Mouse (Mus musculus): ENCODE results near the gene Cdc42ep1. TPM values are rescaled to one million over a fixed set of nuclear protein-coding genes. Genes with fewer than 3 reads are reported as not detected.
"Not testable (repeated sequence)": the region's sequence is repeated elsewhere in the genome, so short reads cannot be mapped to it uniquely, and the experiment has no call there.

Gene Cdc42ep1
- polyA plus RNA-seq, 1 experiment from 2014 or later: 41.5 TPM

DNA sequence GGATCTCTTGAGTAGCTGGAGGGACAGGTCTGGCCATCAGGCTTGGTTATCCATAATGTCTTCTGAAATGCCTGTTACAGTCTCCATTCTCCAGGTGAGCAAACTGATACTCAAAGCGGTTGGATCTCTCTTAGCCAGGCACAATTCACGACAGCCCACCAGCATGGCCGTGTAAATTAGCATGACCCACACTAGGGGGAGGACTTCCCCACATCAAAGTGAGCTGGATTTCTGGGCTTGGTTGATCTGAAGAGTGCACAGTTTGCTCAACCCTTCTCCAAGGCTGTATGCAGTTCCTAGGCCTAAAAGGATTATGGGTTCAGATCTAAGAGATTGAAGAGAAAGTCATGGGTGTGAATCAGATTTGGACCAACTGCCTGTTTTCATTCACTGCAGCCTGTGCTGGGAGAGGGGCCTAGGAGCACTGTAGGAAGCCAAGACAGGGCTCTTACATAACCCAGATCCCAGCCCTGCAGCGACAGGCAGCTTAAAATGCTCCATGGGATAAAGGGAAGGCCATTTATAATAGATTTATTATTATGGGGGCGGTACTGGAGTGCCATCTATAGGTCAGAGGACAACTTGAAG, 29.7 kb downstream of the Cdc42ep1 start:
- Histone ChIP-seq H3K36me3 (no peaks in the 10 kb centered on the region), H3K4me3 (replicated peaks) (no peak overlapping the region), H3K9ac (no peak overlapping the region), H3K9me3 (replicated peaks) (no peaks in the 10 kb centered on the region), H3K27me3 (no peaks in the 10 kb centered on the region), H3K4me1 (peaks cover 38% of the 10 kb centered on the region), H3K27ac (replicated peaks) (0 out of 2 replicates have a peak overlapping the region, but pooled peaks have one; percentile 12), H3K4me2 (replicated peaks) (no peak overlapping the region)
- no peak for ATAC-seq (ENCODE audit: insufficient number of reproducible peaks, low FRiP score, low TSS enrichment, low read depth)
- 45% methylated on average over 5 of the region's 5 CpGs for WGBS

GRCm38 (mm10) chr15:78873803-78874435, 31.5 kb downstream of the Cdc42ep1 start:
- H3K4me1 ChIP-seq: peaks cover 40% of the 10 kb centered on the region
- 64% methylated on average over 13 of the region's 13 CpGs for WGBS
- no peak for ATAC-seq (ENCODE audit: insufficient number of reproducible peaks, low FRiP score, low TSS enrichment, low read depth)
- H3K4me3 ChIP-seq (replicated peaks): no peak overlapping the region
- H3K27ac ChIP-seq (replicated peaks): 0 out of 2 replicates have a peak overlapping the region, but pooled peaks have one; percentile 100
- no peak overlapping the region for H3K4me2 ChIP-seq (replicated peaks)
- no peaks in the 10 kb centered on the region for H3K9me3 ChIP-seq (replicated peaks)
- no peak overlapping the region for H3K9ac ChIP-seq
- no peaks in the 10 kb centered on the region for H3K27me3 ChIP-seq
- no peaks in the 10 kb centered on the region for H3K36me3 ChIP-seq

DNA sequence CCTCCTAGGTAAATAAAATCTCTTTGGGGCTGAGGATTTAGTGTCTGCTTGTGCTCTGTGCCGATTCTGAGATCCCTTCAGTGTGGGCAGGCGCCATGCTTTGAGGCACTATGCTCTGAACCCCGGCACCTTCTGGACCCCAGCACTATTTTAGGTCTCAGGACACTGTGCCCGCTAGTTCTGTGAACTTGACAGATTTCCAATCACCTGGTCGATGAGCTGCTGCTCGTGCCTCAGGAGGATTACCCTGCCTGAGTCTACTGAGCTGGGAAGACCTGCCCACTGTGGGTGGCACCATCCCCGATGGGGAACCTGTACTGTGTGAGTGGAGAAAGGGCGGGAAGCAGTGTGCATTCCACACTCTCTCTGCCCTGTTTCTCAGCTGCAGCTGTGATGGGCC, 32.6 kb downstream of the Cdc42ep1 start:
- Histone ChIP-seq H3K4me2 (replicated peaks) (no peak overlapping the region), H3K4me1 (peaks cover 50% of the 10 kb centered on the region)

GRCm38 (mm10) chr15:78875537-78875936, 33.1 kb downstream of the Cdc42ep1 start:
- H3K36me3 ChIP-seq: 0 out of 2 replicates have a peak, but pooled peaks cover 8% of the 10 kb centered on the region
- H3K27ac ChIP-seq (replicated peaks): peak overlapping the region; percentile 100
- peak overlapping the region; percentile 80 for H3K4me2 ChIP-seq (replicated peaks)
- no peaks in the 10 kb centered on the region for H3K27me3 ChIP-seq
- H3K4me1 ChIP-seq: peaks cover 55% of the 10 kb centered on the region
- no peaks in the 10 kb centered on the region for H3K9me3 ChIP-seq (replicated peaks)
- no peak overlapping the region for H3K9ac ChIP-seq
- H3K4me3 ChIP-seq (replicated peaks): peak overlapping the region; percentile 83
- ATAC-seq (ENCODE audit: insufficient number of reproducible peaks, low FRiP score, low TSS enrichment, low read depth): no peak
- 63% methylated on average over 5 of the region's 5 CpGs for WGBS

More for the DNA sequence above, 32.6 kb downstream of the Cdc42ep1 start:
- Histone ChIP-seq H3K9me3 (replicated peaks) (no peaks in the 10 kb centered on the region), H3K36me3 (0 out of 2 replicates have a peak, but pooled peaks cover 2% of the 10 kb centered on the region), H3K4me3 (replicated peaks) (no peak overlapping the region), H3K27me3 (no peaks in the 10 kb centered on the region), H3K9ac (no peak overlapping the region), H3K27ac (replicated peaks) (peak overlapping the region; percentile 100)
- 63% methylated on average over 8 of the region's 8 CpGs for WGBS
- no peak for ATAC-seq (ENCODE audit: insufficient number of reproducible peaks, low FRiP score, low TSS enrichment, low read depth)

- Histone ChIP-seq H3K27me3 (no peaks in the 10 kb centered on the region), H3K9ac (peak overlapping the region; percentile 71), H3K9me3 (replicated peaks) (no peaks in the 10 kb centered on the region), H3K4me1 (peaks cover 58% of the 10 kb centered on the region), H3K36me3 (peaks cover 15% of the 10 kb centered on the region; the same call in 1 of the 2 replicates), H3K4me2 (replicated peaks) (peak overlapping the region; percentile 80), H3K4me3 (replicated peaks) (peak overlapping the region; percentile 83), H3K27ac (replicated peaks) (peak overlapping the region; percentile 100)
- WGBS: 2% methylated on average over 17 of the region's 17 CpGs
- ATAC-seq (ENCODE audit: insufficient number of reproducible peaks, low FRiP score, low TSS enrichment, low read depth): peak; percentile 20
Observed at GRCm38 (mm10) chr15:78876258-78876696, 33.9 kb downstream of the Cdc42ep1 start.

DNA sequence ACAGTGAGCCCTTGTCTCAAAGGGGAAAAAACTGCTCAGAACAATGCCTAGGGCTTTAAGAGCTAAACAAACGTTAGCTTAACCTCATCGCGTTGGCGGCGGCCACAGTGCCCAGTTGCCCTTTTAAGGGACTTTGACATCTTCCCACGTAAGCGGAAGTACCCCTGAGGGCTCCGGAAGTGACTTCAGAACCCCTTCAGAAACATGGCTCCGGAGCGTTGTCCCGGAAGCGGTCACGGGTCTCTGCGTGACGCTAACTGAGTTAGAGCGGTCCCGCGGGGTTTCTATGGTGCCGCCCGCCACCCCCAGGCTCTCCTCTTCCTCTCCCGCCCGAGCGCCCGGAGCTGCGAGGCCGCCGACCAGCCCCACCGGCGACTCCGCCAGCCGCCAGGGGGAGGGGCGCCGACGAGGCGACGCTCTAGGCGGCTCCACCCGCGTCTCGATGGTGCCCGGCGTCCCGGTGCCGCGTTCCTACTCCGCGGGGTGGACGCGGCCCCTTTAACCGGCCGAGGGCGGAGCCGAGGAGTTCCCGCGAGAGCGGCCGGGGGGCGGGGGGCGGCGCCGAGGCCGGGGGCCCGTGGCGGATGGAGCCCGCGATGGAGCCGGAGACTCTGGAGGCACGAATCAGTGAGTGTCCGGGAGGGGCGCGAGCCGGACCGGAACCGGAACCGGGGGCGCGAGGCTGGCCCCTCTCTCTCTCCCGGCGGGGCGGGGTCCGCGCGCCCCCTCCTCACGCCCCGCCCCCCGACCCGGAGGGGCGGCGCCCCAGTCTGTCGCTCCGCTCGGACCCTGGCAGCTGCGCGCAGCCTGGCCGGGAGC, 34.8 kb downstream of the Cdc42ep1 start, which contains the start of gene Gga1:
Gene Gga1, plus strand, starts transcription at position 200 of the 819 bp plus-strand sequence.
- ATAC-seq (ENCODE audit: insufficient number of reproducible peaks, low FRiP score, low TSS enrichment, low read depth): peak; percentile 92
- Histone ChIP-seq H3K9me3 (replicated peaks) (no peaks in the 10 kb centered on the region), H3K36me3 (peaks cover 24% of the 10 kb centered on the region), H3K4me2 (replicated peaks) (peak within 1 kb of the TSS; percentile 80), H3K27me3 (no peaks in the 10 kb centered on the region), H3K27ac (replicated peaks) (peak within 1 kb of the TSS; percentile 100), H3K9ac (peak within 1 kb of the TSS; percentile 71), H3K4me3 (replicated peaks) (peak within 1 kb of the TSS; percentile 83), H3K4me1 (peaks cover 53% of the 10 kb centered on the region)
- WGBS: under 1% methylated on average over 66 of the region's 95 CpGs

DNA sequence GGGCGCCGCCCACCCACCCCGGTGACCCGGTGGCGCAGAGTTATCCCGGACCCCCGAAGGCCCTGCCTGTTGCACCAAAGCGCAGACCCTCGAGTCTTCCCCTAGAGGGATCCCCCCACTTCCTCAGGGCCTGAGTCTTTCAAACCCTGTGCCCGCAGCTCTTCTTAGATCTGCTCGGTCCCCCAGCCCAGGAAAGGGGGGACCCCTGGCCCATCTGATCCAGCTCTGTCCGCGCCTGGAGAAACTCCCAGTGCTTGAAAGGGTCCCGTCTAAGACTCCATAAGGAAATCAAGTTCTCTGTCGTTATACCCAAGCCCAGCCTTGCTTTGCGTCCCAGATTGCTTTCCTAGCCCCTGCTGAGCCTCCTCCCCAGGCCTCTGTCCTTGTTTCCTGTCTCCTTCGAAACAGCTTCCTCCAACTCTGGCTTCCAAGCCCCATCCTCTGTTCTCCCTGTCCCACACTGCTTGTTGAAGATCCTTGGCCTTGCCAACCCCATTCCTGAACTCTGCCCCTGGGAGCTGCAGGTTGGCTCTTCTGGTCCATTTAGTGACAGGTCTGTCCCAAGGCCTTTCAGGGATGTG, 35.5 kb downstream of the Cdc42ep1 start:
- Histone ChIP-seq H3K36me3 (peaks cover 29% of the 10 kb centered on the region), H3K27ac (replicated peaks) (peak overlapping the region; percentile 100), H3K9ac (peak overlapping the region; percentile 71), H3K4me1 (peaks cover 50% of the 10 kb centered on the region), H3K4me2 (replicated peaks) (peak overlapping the region; percentile 80), H3K27me3 (no peaks in the 10 kb centered on the region), H3K4me3 (replicated peaks) (peak overlapping the region; percentile 83), H3K9me3 (replicated peaks) (no peaks in the 10 kb centered on the region)
- WGBS: 0% methylated on average over 17 of the region's 17 CpGs
- no peak for ATAC-seq (ENCODE audit: insufficient number of reproducible peaks, low FRiP score, low TSS enrichment, low read depth)

DNA sequence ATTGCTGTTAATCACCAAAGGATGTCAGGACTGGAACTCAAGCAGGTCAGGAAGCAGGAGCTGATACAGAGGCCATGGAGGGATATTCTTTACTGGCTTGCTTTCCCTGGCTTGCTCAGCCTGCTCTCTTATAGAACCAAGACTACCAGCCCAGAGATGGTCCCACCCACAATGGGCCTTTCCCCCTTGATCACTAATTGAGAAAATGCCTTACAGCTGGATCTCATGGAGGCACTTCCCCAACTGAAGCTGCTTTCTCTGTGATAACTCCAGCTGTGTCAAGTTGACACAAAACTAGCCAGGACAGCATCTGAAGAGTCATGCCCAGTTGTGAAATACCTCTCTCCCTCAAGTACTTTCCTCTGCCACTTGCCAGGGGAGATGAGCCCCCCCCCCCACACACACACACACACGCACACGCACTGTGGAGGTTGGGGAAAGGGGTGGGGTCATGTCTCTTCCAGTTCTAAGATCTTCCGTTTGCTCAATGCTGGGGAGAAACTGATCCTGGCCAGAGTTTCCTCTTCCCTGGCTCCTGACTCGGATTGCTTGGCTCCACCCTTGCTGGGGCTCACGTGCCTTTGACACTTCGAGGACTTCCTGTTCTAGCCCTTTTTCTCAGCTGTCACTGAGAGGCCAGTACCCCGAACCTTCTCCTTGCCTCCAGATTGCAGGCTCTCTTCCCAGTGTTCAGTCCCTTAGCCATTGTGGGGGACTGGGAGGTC, 36.5 kb downstream of the Cdc42ep1 start:
- peaks cover 50% of the 10 kb centered on the region for H3K4me1 ChIP-seq
- peak overlapping the region; percentile 100 for H3K27ac ChIP-seq (replicated peaks)
- H3K9me3 ChIP-seq (replicated peaks); H3K27me3 ChIP-seq; ATAC-seq (ENCODE audit: insufficient number of reproducible peaks, low FRiP score, low TSS enrichment, low read depth); H3K9ac ChIP-seq: not testable (repeated sequence)
- H3K36me3 ChIP-seq: peaks cover 39% of the 10 kb centered on the region
- peak overlapping the region; percentile 80 for H3K4me2 ChIP-seq (replicated peaks)
- WGBS: 16% methylated on average over 7 of the region's 7 CpGs
- H3K4me3 ChIP-seq (replicated peaks): 0 out of 2 replicates have a peak overlapping the region, but pooled peaks have one; percentile 83

DNA sequence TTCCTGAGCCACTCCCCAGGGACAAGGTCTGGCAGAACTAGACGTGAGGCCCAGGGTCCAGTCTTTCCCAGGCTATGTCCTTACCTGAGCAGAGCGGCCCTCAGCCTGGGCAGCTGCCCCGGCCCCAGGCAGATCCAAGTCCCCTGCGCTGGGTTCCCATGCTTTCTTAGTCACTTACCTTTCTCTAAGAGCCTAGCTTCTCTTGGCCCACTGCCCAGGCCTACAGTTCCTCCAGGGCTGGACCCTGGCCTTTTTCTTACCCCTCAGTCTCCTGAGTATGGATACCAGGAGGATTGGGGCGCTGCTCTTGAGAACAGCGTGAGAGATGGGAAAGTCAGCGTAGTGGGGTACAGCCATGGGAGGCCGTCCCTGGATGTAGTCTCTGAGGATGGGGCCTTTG, 38.0 kb downstream of the Cdc42ep1 start:
- 92% methylated on average over 8 of the region's 8 CpGs for WGBS
- H3K9me3 ChIP-seq (replicated peaks): no peaks in the 10 kb centered on the region
- H3K36me3 ChIP-seq: peaks cover 51% of the 10 kb centered on the region
- no peak for ATAC-seq (ENCODE audit: insufficient number of reproducible peaks, low FRiP score, low TSS enrichment, low read depth)
- no peak overlapping the region for H3K27ac ChIP-seq (replicated peaks)
- no peak overlapping the region; the same call in 1 of the 2 replicates for H3K9ac ChIP-seq
- no peaks in the 10 kb centered on the region for H3K27me3 ChIP-seq
- peaks cover 42% of the 10 kb centered on the region for H3K4me1 ChIP-seq
- H3K4me3 ChIP-seq (replicated peaks): no peak overlapping the region
- H3K4me2 ChIP-seq (replicated peaks): no peak overlapping the region

DNA sequence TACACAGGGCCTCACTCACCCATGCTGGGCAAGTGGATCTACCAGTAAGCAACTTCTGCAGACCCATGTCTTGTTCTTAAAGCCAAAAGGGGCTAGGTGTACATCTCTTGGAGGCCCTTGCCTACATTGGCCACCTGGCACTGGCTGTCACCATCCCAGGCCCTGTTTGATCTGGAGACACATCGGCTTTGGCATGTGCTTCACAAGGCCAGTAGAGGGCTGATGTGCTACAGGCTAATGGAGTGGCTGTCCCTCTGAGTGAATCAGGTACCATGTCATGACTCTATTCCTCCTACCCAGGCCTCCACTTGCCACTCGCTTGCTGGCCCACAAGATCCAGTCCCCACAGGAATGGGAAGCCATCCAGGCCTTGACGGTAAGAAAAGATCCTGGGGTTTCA, 39.4 kb downstream of the Cdc42ep1 start:
- Histone ChIP-seq H3K36me3 (peaks cover 65% of the 10 kb centered on the region), H3K9ac (no peak overlapping the region), H3K27me3 (no peaks in the 10 kb centered on the region), H3K4me3 (replicated peaks) (no peak overlapping the region), H3K4me2 (replicated peaks) (no peak overlapping the region), H3K4me1 (peaks cover 29% of the 10 kb centered on the region), H3K27ac (replicated peaks) (no peak overlapping the region), H3K9me3 (replicated peaks) (no peaks in the 10 kb centered on the region)
- ATAC-seq (ENCODE audit: insufficient number of reproducible peaks, low FRiP score, low TSS enrichment, low read depth): no peak
- WGBS: 82% methylated on average over 3 of the region's 3 CpGs
